Mouse (Mus musculus) megakaryocyte, embryonic 14.5 days (primary cell): Measurements from ENCODE around the gene Cep63. TPM values are rescaled to one million over a fixed set of nuclear protein-coding genes. Genes with fewer than 3 reads are reported as not detected.

ENCODE experiments used
- H3K27me3 ChIP-seq: replicated peaks from 2 replicates; pipeline ENCODE3; 2012; ENCODE audit warnings: inconsistent platforms
- H3K36me3 ChIP-seq: replicated peaks from 2 replicates; pipeline ENCODE3; 2012; ENCODE audit warnings: low read length, inconsistent platforms, mixed read lengths
- H3K4me1 ChIP-seq: 2 replicates; pipeline ENCODE4 v1.6.1; 2012; ENCODE audit warnings: inconsistent platforms
- H3K4me3 ChIP-seq: replicated peaks from 2 replicates; pipeline ENCODE3; 2012; ENCODE audit warnings: moderate library complexity, mild to moderate bottlenecking, inconsistent platforms
- H3K9me3 ChIP-seq: 2 replicates; pipeline ENCODE4 v1.6.1; 2012; ENCODE audit warnings: inconsistent platforms
- FLI1 ChIP-seq: IDR thresholded peaks from 2 replicates; pipeline ENCODE4 v1.6.1; 2012; ENCODE audit warnings: low read length, inconsistent platforms, mixed read lengths
- GATA1 ChIP-seq: IDR thresholded peaks from 3 replicates; pipeline ENCODE4 v1.6.1; 2012; ENCODE audit warnings: mixed read lengths, low read length, inconsistent platforms, borderline replicate concordance
- polyA plus RNA-seq: library from polyadenylated mRNA; stranded (reverse); fragments of >175 nt; gene quantifications from 2 replicates; pipeline ENCODE4 v1.2.3, GENCODE M21; 2012; ENCODE audit warnings: low replicate concordance; ENCODE audit not compliant: insufficient read depth

Gene Cep63
- polyA plus RNA-seq, 1 experiment, result 16.3 TPM

- TF ChIP-seq FLI1 (no peak), GATA1 (no peak)
- H3K4me1 ChIP-seq, result no peaks in the 10 kb centered on the region
- H3K9me3 ChIP-seq, result no peaks in the 10 kb centered on the region
- peaks cover 57% of the 10 kb centered on the region for H3K36me3 ChIP-seq
- no peak overlapping the region for H3K4me3 ChIP-seq
- H3K27me3 ChIP-seq, result no peaks in the 10 kb centered on the region
These were observed 39.0 kb downstream of the Cep63 start for GRCm38 (mm10) chr9:102587347-102587746.

- Histone ChIP-seq H3K4me1 (peaks cover 6% of the 10 kb centered on the region), H3K27me3 (peaks cover 5% of the 10 kb centered on the region)
These were observed 44.3 kb downstream of the Cep63 start for GRCm38 (mm10) chr9:102581921-102582469.

DNA sequence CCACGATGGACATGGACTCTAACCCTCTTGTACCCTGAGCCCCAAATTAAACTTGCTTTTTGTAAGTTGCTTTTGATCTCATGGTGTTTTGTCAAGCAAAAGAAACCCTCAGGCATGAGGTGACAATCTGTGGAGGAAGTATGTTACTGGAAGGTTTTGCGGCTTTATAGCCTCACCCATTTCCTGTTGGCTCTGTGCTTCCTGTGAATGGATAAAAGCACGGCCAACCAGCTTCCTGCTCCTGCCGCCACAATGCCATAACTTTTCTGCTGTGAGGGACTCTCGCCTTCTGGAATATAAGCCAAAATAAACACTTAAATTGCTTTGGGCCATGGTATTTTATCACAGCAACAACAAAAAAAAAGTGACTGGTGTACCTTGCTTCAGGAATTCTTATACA lies 48.9 kb downstream of the Cep63 start:
- H3K4me3 ChIP-seq, result peak overlapping the region; percentile 70
- no peaks in the 10 kb centered on the region for H3K36me3 ChIP-seq
- H3K4me1 ChIP-seq, result peaks cover 6% of the 10 kb centered on the region
- peaks cover 57% of the 10 kb centered on the region for H3K9me3 ChIP-seq
- TF ChIP-seq FLI1 (no peak), GATA1 (no peak)
- H3K27me3 ChIP-seq, result peaks cover 21% of the 10 kb centered on the region

More at GRCm38 (mm10) chr9:102581921-102582469, 44.3 kb downstream of the Cep63 start:
- Histone ChIP-seq H3K36me3 (peaks cover 32% of the 10 kb centered on the region), H3K4me3 (peak overlapping the region; percentile 4), H3K9me3 (peaks cover 34% of the 10 kb centered on the region)
- no peak for TF ChIP-seq FLI1
- TF ChIP-seq GATA1, result no peak

DNA sequence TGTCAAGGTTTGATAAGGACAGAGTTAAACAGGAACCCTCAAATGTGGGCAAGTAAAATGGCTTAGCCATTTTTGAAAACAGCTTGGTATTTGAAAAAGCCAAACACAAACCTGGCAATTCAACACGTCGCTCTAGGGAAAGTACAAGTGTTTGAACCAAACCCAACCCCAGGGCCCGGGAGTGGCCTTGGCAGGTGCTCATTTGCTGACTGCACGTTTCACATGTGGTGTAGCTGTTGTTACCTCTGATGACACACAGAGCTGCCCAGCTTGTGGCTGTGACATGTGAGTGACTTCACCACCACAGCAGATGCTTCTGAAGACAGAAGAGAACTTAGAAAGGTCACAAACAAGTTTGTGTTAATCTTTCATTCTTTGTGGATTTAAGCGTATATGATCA lies 53.4 kb downstream of the Cep63 start:
- Histone ChIP-seq H3K4me1 (peaks cover 6% of the 10 kb centered on the region), H3K27me3 (peaks cover 26% of the 10 kb centered on the region)
- TF ChIP-seq FLI1, result no peak
- TF ChIP-seq GATA1, result no peak

DNA sequence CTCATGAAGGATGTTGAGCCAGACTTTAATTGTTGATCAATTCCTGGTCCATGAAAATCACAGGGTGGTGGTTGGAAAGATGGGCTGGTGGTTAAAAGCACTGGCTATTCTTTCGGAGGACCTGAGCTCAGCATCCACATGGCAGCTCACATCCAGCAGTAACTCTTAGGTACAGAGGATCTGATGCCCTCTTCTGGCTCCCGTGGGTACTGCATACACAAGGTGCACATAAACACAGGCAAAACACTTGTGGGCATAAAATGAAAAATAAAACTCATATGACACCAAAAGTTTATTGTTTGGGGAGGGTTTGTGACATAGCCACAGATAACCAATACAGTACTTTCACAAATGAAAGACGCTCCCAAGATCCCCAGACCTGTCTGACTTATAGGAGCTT lies 67.9 kb downstream of the Cep63 start:
- no peak overlapping the region for H3K4me3 ChIP-seq
- no peak for TF ChIP-seq FLI1
- TF ChIP-seq GATA1, result no peak
- H3K4me1 ChIP-seq, result no peaks in the 10 kb centered on the region
- peaks cover 15% of the 10 kb centered on the region for H3K27me3 ChIP-seq
- no peaks in the 10 kb centered on the region for H3K36me3 ChIP-seq
- peaks cover 36% of the 10 kb centered on the region for H3K9me3 ChIP-seq

More for the DNA sequence above, 53.4 kb downstream of the Cep63 start:
- no peaks in the 10 kb centered on the region for H3K36me3 ChIP-seq
- no peak overlapping the region for H3K4me3 ChIP-seq
- H3K9me3 ChIP-seq, result peaks cover 35% of the 10 kb centered on the region

- Histone ChIP-seq H3K27me3 (peaks cover 32% of the 10 kb centered on the region), H3K4me3 (no peak overlapping the region), H3K9me3 (peaks cover 21% of the 10 kb centered on the region), H3K36me3 (no peaks in the 10 kb centered on the region), H3K4me1 (no peaks in the 10 kb centered on the region)
- TF ChIP-seq FLI1, result no peak
- no peak for TF ChIP-seq GATA1
These were observed 72.6 kb downstream of the Cep63 start for GRCm38 (mm10) chr9:102553781-102554180.

- Histone ChIP-seq H3K27me3 (peaks cover 46% of the 10 kb centered on the region), H3K4me3 (no peak overlapping the region), H3K4me1 (no peaks in the 10 kb centered on the region), H3K36me3 (no peaks in the 10 kb centered on the region), H3K9me3 (peaks cover 2% of the 10 kb centered on the region)
- no peak for TF ChIP-seq GATA1
- TF ChIP-seq FLI1, result no peak
These were observed 74.6 kb downstream of the Cep63 start for GRCm38 (mm10) chr9:102551771-102552170.

- H3K4me3 ChIP-seq, result no peak overlapping the region
- H3K4me1 ChIP-seq, result peaks cover 17% of the 10 kb centered on the region
- H3K36me3 ChIP-seq, result no peaks in the 10 kb centered on the region
- TF ChIP-seq GATA1 (no peak), FLI1 (no peak)
- H3K9me3 ChIP-seq, result no peaks in the 10 kb centered on the region
- H3K27me3 ChIP-seq, result peaks cover 66% of the 10 kb centered on the region
These were observed 77.1 kb downstream of the Cep63 start for GRCm38 (mm10) chr9:102549211-102549610.

DNA sequence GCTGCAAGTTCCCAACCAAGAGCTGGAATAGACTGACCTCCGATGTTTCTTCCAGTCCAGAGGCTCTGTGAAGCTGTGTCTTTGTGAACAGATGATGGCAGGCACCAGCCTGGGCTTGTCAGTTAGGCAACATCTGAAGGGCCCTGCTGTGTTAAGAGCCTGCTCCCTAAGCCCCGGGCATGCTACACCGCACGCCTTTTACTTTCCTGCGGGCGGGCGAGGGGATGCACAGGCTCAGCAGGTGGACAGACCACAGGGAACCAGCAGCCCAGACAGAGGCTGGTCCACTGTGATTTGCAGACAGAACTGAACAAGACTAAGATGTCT lies 79.3 kb downstream of the Cep63 start:
- Histone ChIP-seq H3K4me3 (no peak overlapping the region), H3K36me3 (no peaks in the 10 kb centered on the region), H3K9me3 (peaks cover 4% of the 10 kb centered on the region; the same call in 1 of the 2 replicates), H3K4me1 (peaks cover 31% of the 10 kb centered on the region), H3K27me3 (peaks cover 78% of the 10 kb centered on the region)
- TF ChIP-seq FLI1, result no peak

DNA sequence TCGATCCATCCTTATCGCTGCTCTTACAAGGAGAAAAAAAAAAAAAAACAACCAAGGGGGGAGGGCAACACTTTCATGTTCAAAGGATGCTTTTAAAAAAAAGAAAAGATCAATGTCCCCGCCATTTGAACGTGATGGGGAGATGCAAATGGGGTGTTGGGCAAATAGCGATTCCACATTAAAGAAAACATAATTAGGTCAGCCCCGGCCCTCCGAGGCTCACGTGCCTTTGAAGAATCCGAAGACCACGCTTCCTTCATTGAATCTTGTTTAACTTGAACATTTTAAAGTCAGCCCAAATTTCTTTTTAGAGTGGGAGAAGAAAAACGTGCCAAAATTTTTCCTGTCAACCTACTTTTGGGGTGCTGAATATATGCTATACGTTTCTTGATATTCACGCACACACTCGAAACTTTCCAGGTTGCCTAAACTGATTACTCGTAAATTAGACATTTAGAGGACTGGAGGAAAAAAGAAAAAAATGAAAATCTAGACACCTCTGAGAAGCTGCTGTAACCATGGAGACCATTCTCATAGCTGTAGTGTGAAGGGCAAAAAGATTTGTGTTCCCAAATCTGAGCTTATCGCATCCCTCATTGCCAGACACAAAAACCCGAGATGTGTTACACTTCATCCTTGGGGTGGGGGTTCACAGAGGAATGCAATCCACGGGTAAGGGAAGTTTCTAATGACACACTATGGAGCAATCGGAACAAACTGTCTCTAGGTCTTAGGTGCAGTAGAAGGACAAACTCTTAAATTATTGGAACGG lies 79.9 kb downstream of the Cep63 start:
- peaks cover 36% of the 10 kb centered on the region for H3K4me1 ChIP-seq
- TF ChIP-seq GATA1, result no peak
- TF ChIP-seq FLI1, result no peak
- no peaks in the 10 kb centered on the region for H3K36me3 ChIP-seq
- H3K4me3 ChIP-seq, result no peak overlapping the region
- peaks cover 80% of the 10 kb centered on the region for H3K27me3 ChIP-seq
- peaks cover 7% of the 10 kb centered on the region; the same call in 1 of the 2 replicates for H3K9me3 ChIP-seq
